Comparison of ENCODE assay signal across 26 mouse cellular contexts in genomic region chr17:66212616-66213015, GRCm38 (mm10).
DNase-seq lines count a peak whose midpoint lies in the region; ATAC-seq and TF ChIP-seq lines count a peak whose summit lies in the region.
"Had no signal": no experiment of that assay in that cellular context is flagged by ENCODE, and none has a peak within 500 bp of the region (broad histone marks: within the 10 kb centered on the region; RNA-seq: fewer than 3 reads in every experiment).

No protein-coding gene starts in this region.

- H3K27ac ChIP-seq in MEL (ENCODE audit: control insufficient read depth, low read depth, low read length): no peak overlapping the region
- H3K27ac ChIP-seq in liver, embryonic 14.5 days: no peak overlapping the region
- H3K27ac ChIP-seq: embryonic facial prominence, embryonic 10.5 days; embryonic facial prominence, embryonic 13.5 days; forebrain, embryonic 12.5 days; forebrain, embryonic 15.5 days; heart, adult 2 months; heart, embryonic 10.5 days; heart, embryonic 13.5 days; hindbrain, embryonic 14.5 days; hindbrain, postnatal 0 days had no signal

- 0 out of 4 replicates have a peak, but pooled peaks of 1 of the 2 experiments have one; percentile 12 for TF ChIP-seq EP300 in MEL (IDR thresholded peaks at IDR 0.05; ENCODE audit: low read depth in 1 of 2, low read length in 2 of 2)
- no peak for TF ChIP-seq EP300 in liver, embryonic 14.5 days (IDR thresholded peaks at IDR 0.05; ENCODE audit: low read depth)

- H3K4me2 ChIP-seq in liver, embryonic 14.5 days (ENCODE audit: low read depth): no peak overlapping the region
- H3K4me2 ChIP-seq: embryonic facial prominence, embryonic 13.5 days; forebrain, embryonic 12.5 days; forebrain, embryonic 15.5 days; heart, embryonic 13.5 days; hindbrain, embryonic 14.5 days had no signal

- peak; percentile 63; the same call in 1 of the 2 replicates for ATAC-seq in liver, embryonic 14.5 days (ENCODE audit: insufficient read depth)
- ATAC-seq: activated CD4-positive, CD25-positive, alpha-beta regulatory T cell, adult 4 months; CD4-positive, CD25-positive, alpha-beta regulatory T cell, adult 4 months; forebrain, embryonic 15.5 days; hindbrain, postnatal 0 days; inflammation-experienced regulatory T-cells, adult 6 months had no signal

- no peak overlapping the region for H3K9ac ChIP-seq in MEL (ENCODE audit: control insufficient read depth, low read depth, low read length, poor library complexity, severe bottlenecking)
- no peak overlapping the region for H3K9ac ChIP-seq in liver, embryonic 14.5 days (replicated peaks)
- H3K9ac ChIP-seq: embryonic facial prominence, embryonic 13.5 days; forebrain, embryonic 12.5 days; forebrain, embryonic 15.5 days; heart, embryonic 13.5 days; hindbrain, embryonic 14.5 days had no signal

- H3K9me3 ChIP-seq in MEL (replicated peaks; ENCODE audit: insufficient read depth, low read length): no peaks in the 10 kb centered on the region
- no peaks in the 10 kb centered on the region for H3K9me3 ChIP-seq in liver, embryonic 14.5 days (ENCODE audit: control insufficient read depth, low read length)
- H3K9me3 ChIP-seq: embryonic facial prominence, embryonic 10.5 days; embryonic facial prominence, embryonic 13.5 days; forebrain, embryonic 12.5 days; forebrain, embryonic 15.5 days; heart, embryonic 10.5 days had no signal

- DNase-seq in MEL (ENCODE audit: low read depth, low spot score): peak; percentile 44
- peak; percentile 22 for DNase-seq in c-Kit-positive CD71-positive TER-119-negative erythroid progenitor cells, embryonic 14.5 days (ENCODE audit: low read depth)
- DNase-seq in liver, embryonic 14.5 days (ENCODE audit: low read depth in 3 of 3, low spot score in 3 of 3): peak in 1 of 3 experiments; percentile 26
- DNase-seq in gastrocnemius, postnatal 4 days (ENCODE audit: low spot score in 2 of 2): no peak
- DNase-seq in ovary, postnatal 10 days (ENCODE audit: low spot score): no peak
- no peak for DNase-seq in embryo, embryonic 9.5 days (ENCODE audit: extremely low spot score)
- DNase-seq: adrenal gland, postnatal 10 days; cerebellum, adult 18-20 months; cerebellum, adult 9-10 months; cerebellum, postnatal 14 days; gastrocnemius, postnatal 25 days; heart, adult 2 months; heart, postnatal 14 days; heart, postnatal 4 days had no signal

- H3K27me3 ChIP-seq in MEL (ENCODE audit: control insufficient read depth in 1 of 2, insufficient read depth in 2 of 2, low read length in 2 of 2): no peaks in the 10 kb centered on the region; a peak in 1 of 4 replicates
- H3K27me3 ChIP-seq in liver, embryonic 14.5 days (ENCODE audit: control insufficient read depth, insufficient read depth, low read length): no peaks in the 10 kb centered on the region
- H3K27me3 ChIP-seq: embryonic facial prominence, embryonic 13.5 days; forebrain, embryonic 12.5 days; forebrain, embryonic 15.5 days; heart, embryonic 13.5 days had no signal

- no peak for TF ChIP-seq RAD21 in MEL (IDR thresholded peaks at IDR 0.05; ENCODE audit: low read depth, low read length)

- H3K79me2 ChIP-seq in MEL (ENCODE audit: control insufficient read depth, insufficient read depth, low read length, poor library complexity): no peaks in the 10 kb centered on the region

- H3K4me1 ChIP-seq in MEL (ENCODE audit: control insufficient read depth in 1 of 2, insufficient read depth in 2 of 2, low read length in 2 of 2): peaks cover 0 to 7% of the 10 kb centered on the region in 2 experiments; a peak in 2 of 4 replicates
- H3K4me1 ChIP-seq in liver, embryonic 14.5 days (replicated peaks; ENCODE audit: control insufficient read depth in 2 of 2, insufficient read depth in 2 of 2, low read length in 1 of 2): no peaks in the 10 kb centered on the region
- H3K4me1 ChIP-seq: embryonic facial prominence, embryonic 10.5 days; embryonic facial prominence, embryonic 13.5 days; forebrain, embryonic 12.5 days; forebrain, embryonic 15.5 days; heart, embryonic 10.5 days; heart, embryonic 13.5 days had no signal

- WGBS in liver, embryonic 14.5 days (ENCODE audit: insufficient replicate concordance): 62% methylated on average over 9 of the region's 9 CpGs

- no peak for TF ChIP-seq CTCF in MEL (IDR thresholded peaks at IDR 0.05 in 2 of 3, conservative IDR thresholded peaks at IDR 0.05 in 1 of 3; ENCODE audit: control insufficient read depth in 1 of 3, insufficient read depth in 1 of 3, low read depth in 2 of 3, low read length in 3 of 3, poor library complexity in 1 of 3, severe bottlenecking in 1 of 3)
- no peak for TF ChIP-seq CTCF in liver, embryonic 14.5 days (IDR thresholded peaks at IDR 0.05; ENCODE audit: low read depth)

- no peak for TF ChIP-seq POLR2A in MEL (IDR thresholded peaks at IDR 0.05; ENCODE audit: control insufficient read depth in 1 of 2, insufficient read depth in 1 of 2, low read depth in 1 of 2, low read length in 2 of 2, poor library complexity in 1 of 2)

- 0 out of 4 replicates have a peak overlapping the region, but pooled peaks of 1 of the 2 experiments have one; percentile 4 for H3K4me3 ChIP-seq in MEL (ENCODE audit: control insufficient read depth in 1 of 2, insufficient read depth in 1 of 2, low read depth in 2 of 2, low read length in 2 of 2)
- no peak overlapping the region for H3K4me3 ChIP-seq in liver, embryonic 14.5 days (ENCODE audit: insufficient read depth in 1 of 2, low read depth in 2 of 2, low read length in 2 of 2)
- H3K4me3 ChIP-seq: embryonic facial prominence, embryonic 10.5 days; embryonic facial prominence, embryonic 13.5 days; erythroblast, embryonic 14.5 days; forebrain, embryonic 12.5 days; forebrain, embryonic 15.5 days; heart, adult 2 months; heart, embryonic 10.5 days; heart, embryonic 13.5 days had no signal

- H3K36me3 ChIP-seq in MEL (ENCODE audit: control insufficient read depth in 1 of 2, insufficient read depth in 2 of 2, low read length in 2 of 2): peaks cover 0 to 2% of the 10 kb centered on the region in 2 experiments; a peak in 2 of 4 replicates
- H3K36me3 ChIP-seq in liver, embryonic 14.5 days (replicated peaks; ENCODE audit: control insufficient read depth, insufficient read depth, low read depth): no peaks in the 10 kb centered on the region
- H3K36me3 ChIP-seq: embryonic facial prominence, embryonic 10.5 days; embryonic facial prominence, embryonic 13.5 days; forebrain, embryonic 12.5 days; forebrain, embryonic 15.5 days; heart, embryonic 10.5 days; heart, embryonic 13.5 days had no signal

TF ChIP-seq in MEL, 35 proteins besides CTCF, POLR2A, EP300 and RAD21:
- TF ChIP-seq TCF12 (IDR thresholded peaks at IDR 0.05; ENCODE audit: low read depth, low read length) (peak; percentile 49; the same call in 1 of the 2 replicates), SIN3A (IDR thresholded peaks at IDR 0.05; ENCODE audit: low read length) (no peak), MYC (IDR thresholded peaks at IDR 0.05; ENCODE audit: low read depth, low read length) (0 out of 2 replicates have a peak, but pooled peaks have one; percentile 41)

Comparison
In these comparisons a context has a peak if more than half of its experiments do, and no peak if none do; other contexts are left out.
1. DNase-seq: peak in MEL (single experiment) and c-Kit-positive CD71-positive TER-119-negative erythroid progenitor cells, embryonic 14.5 days (single experiment); none in gastrocnemius, postnatal 4 days (0 of 2), ovary, postnatal 10 days (single experiment) and embryo, embryonic 9.5 days (single experiment).